Mouse (Mus musculus): ENCODE measurements around the gene Uvrag. TPM values are rescaled to one million over a fixed set of nuclear protein-coding genes. Genes with fewer than 3 reads are reported as not detected.
A peak's percentile ranks its signal among the peaks of the same experiment; 100 is the strongest.

Gene Uvrag
- total and polyA plus RNA-seq, 3 experiments: 15.0 to 19.5 TPM; not detected in 1

DNA sequence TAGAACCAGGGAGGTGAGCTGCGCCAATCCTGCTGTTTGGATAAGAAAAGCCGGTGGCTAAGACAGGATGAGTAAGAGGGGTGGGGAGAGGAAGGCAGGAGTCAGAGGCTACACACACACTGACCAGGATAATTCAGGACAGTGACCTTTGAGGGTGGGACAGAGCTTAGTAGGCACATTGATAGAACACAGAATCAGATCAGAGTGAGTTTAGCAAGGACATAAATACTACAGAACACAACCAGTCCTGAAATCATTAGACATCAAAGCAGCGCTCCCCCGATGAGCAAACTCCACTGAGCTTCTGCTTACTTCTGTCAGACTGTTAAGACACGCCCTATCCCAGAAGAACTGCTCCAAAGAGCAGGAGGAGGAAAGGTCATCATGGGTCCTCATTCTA is 237.1 kb downstream of the Uvrag start:
- Histone ChIP-seq H3K4me3 (ENCODE audit: control insufficient read depth in 1 of 2, insufficient read depth in 1 of 2, low read depth in 2 of 2, low read length in 2 of 2) (no peak overlapping the region), H3K36me3 (ENCODE audit: control insufficient read depth in 1 of 2, insufficient read depth in 2 of 2, low read length in 2 of 2) (no peaks in the 10 kb centered on the region), H3K9me3 (replicated peaks; ENCODE audit: insufficient read depth, low read length) (no peaks in the 10 kb centered on the region), H3K27ac (ENCODE audit: control insufficient read depth, low read depth, low read length) (no peak overlapping the region), H3K79me2 (ENCODE audit: control insufficient read depth, insufficient read depth, low read length, poor library complexity) (no peaks in the 10 kb centered on the region), H3K4me1 (ENCODE audit: control insufficient read depth in 1 of 2, insufficient read depth in 2 of 2, low read length in 2 of 2) (no peaks in the 10 kb centered on the region), H3K9ac (ENCODE audit: control insufficient read depth, low read depth, low read length, poor library complexity, severe bottlenecking) (no peak overlapping the region), H3K27me3 (ENCODE audit: control insufficient read depth in 1 of 2, insufficient read depth in 2 of 2, low read length in 2 of 2) (no peaks in the 10 kb centered on the region)
- TF ChIP-seq ETS1 (IDR thresholded peaks at IDR 0.05; ENCODE audit: low read depth, low read length): no peak
- DNase-seq (ENCODE audit: low read depth, low spot score): no peak

DNA sequence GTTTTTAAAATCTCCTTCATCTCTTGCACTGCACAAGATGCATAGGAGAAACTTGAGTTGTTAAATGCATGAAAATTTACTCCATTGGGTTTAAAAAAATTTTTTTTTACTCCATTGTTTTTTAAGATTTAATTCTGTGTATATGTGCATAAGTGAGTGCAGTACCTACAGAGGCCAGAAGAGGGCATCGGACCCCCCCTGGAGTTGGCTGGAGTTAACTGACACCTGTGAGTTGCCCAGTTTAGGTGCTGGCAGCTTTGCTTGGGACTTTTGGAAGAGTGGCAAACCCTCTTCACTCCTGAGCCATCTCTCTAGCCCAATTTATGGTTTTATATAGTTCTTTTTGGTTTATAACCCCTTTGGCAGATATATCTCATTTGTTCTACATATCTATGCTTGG is 239.8 kb downstream of the Uvrag start:
- TF ChIP-seq SMC3 (IDR thresholded peaks at IDR 0.05; ENCODE audit: low read depth, low read length) (peak; percentile 48), POLR2AphosphoS2 (IDR thresholded peaks at IDR 0.05; ENCODE audit: low read length) (no peak), RAD21 (IDR thresholded peaks at IDR 0.05; ENCODE audit: low read depth, low read length) (peak; percentile 12), CTCF (IDR thresholded peaks at IDR 0.05 in 2 of 3, conservative IDR thresholded peaks at IDR 0.05 in 1 of 3; ENCODE audit: control insufficient read depth in 1 of 3, insufficient read depth in 1 of 3, low read depth in 2 of 3, low read length in 3 of 3, poor library complexity in 1 of 3, severe bottlenecking in 1 of 3) (peak; percentile 51 to 66 (median 63))
- no peaks in the 10 kb centered on the region for H3K4me1 ChIP-seq (ENCODE audit: control insufficient read depth in 1 of 2, insufficient read depth in 2 of 2, low read length in 2 of 2)
- no peaks in the 10 kb centered on the region for H3K79me2 ChIP-seq (ENCODE audit: control insufficient read depth, insufficient read depth, low read length, poor library complexity)
- H3K27ac ChIP-seq (ENCODE audit: control insufficient read depth, low read depth, low read length): no peak overlapping the region
- no peaks in the 10 kb centered on the region for H3K36me3 ChIP-seq (ENCODE audit: control insufficient read depth in 1 of 2, insufficient read depth in 2 of 2, low read length in 2 of 2)
- no peak overlapping the region for H3K4me3 ChIP-seq (ENCODE audit: control insufficient read depth in 1 of 2, insufficient read depth in 1 of 2, low read depth in 2 of 2, low read length in 2 of 2)
- peak; percentile 22 for DNase-seq (ENCODE audit: low read depth, low spot score)
- no peak overlapping the region for H3K9ac ChIP-seq (ENCODE audit: control insufficient read depth, low read depth, low read length, poor library complexity, severe bottlenecking)
- no peaks in the 10 kb centered on the region for H3K9me3 ChIP-seq (replicated peaks; ENCODE audit: insufficient read depth, low read length)
- no peaks in the 10 kb centered on the region for H3K27me3 ChIP-seq (ENCODE audit: control insufficient read depth in 1 of 2, insufficient read depth in 2 of 2, low read length in 2 of 2)

DNA sequence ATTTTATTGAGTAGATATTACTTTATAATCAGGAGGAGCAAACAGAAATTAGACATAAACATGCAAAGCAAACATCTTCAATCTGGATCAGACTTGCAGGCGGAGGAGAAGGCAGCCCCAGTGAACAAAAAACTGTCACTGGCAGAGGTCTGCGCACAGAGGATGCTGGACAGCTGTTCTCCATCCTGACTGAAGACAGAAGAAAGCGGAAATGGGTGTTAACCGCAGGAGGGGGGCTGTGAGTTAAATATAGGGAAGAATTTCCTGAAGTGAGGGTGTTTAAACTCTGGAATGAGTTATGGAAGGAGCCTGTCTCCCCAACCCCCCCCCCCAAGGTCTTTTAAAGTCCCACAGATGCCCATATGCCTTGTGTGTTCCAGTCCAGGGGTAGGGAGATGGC is 241.1 kb downstream of the Uvrag start:
- no peaks in the 10 kb centered on the region for H3K9me3 ChIP-seq (replicated peaks; ENCODE audit: insufficient read depth, low read length)
- no peaks in the 10 kb centered on the region for H3K79me2 ChIP-seq (ENCODE audit: control insufficient read depth, insufficient read depth, low read length, poor library complexity)
- TF ChIP-seq MEF2A (IDR thresholded peaks at IDR 0.05; ENCODE audit: extremely low read depth, insufficient replicate concordance, low read depth, low read length, poor library complexity, severe bottlenecking) (no peak), CHD1 (IDR thresholded peaks at IDR 0.05; ENCODE audit: low read depth, low read length) (no peak), CHD2 (IDR thresholded peaks at IDR 0.05; ENCODE audit: low read length) (no peak), SMC3 (IDR thresholded peaks at IDR 0.05; ENCODE audit: low read depth, low read length) (no peak), ELF1 (IDR thresholded peaks at IDR 0.05; ENCODE audit: low read depth, low read length) (no peak), USF2 (IDR thresholded peaks at IDR 0.05; ENCODE audit: borderline replicate concordance in 1 of 2, insufficient read depth in 1 of 2, low read depth in 1 of 2, low read length in 2 of 2) (no peak), GATA1 (IDR thresholded peaks at IDR 0.05; ENCODE audit: low read depth, low read length) (no peak), E2F4 (IDR thresholded peaks at IDR 0.05; ENCODE audit: borderline replicate concordance, low read depth, low read length) (no peak), NRF1 (IDR thresholded peaks at IDR 0.05; ENCODE audit: insufficient read depth, low read depth, low read length, poor library complexity, severe bottlenecking) (no peak), CTCF (IDR thresholded peaks at IDR 0.05 in 2 of 3, conservative IDR thresholded peaks at IDR 0.05 in 1 of 3; ENCODE audit: control insufficient read depth in 1 of 3, insufficient read depth in 1 of 3, low read depth in 2 of 3, low read length in 3 of 3, poor library complexity in 1 of 3, severe bottlenecking in 1 of 3) (no peak), TAL1 (IDR thresholded peaks at IDR 0.05; ENCODE audit: low read length) (no peak)
- no peak overlapping the region for H3K27ac ChIP-seq (ENCODE audit: control insufficient read depth, low read depth, low read length)
- no peaks in the 10 kb centered on the region for H3K27me3 ChIP-seq (ENCODE audit: control insufficient read depth in 1 of 2, insufficient read depth in 2 of 2, low read length in 2 of 2)
- no peak overlapping the region for H3K4me3 ChIP-seq (ENCODE audit: control insufficient read depth in 1 of 2, insufficient read depth in 1 of 2, low read depth in 2 of 2, low read length in 2 of 2)
- no peaks in the 10 kb centered on the region for H3K4me1 ChIP-seq (ENCODE audit: control insufficient read depth in 1 of 2, insufficient read depth in 2 of 2, low read length in 2 of 2)
- no peaks in the 10 kb centered on the region for H3K36me3 ChIP-seq (ENCODE audit: control insufficient read depth in 1 of 2, insufficient read depth in 2 of 2, low read length in 2 of 2)
- no peak for DNase-seq (ENCODE audit: low read depth, low spot score)
- no peak overlapping the region for H3K9ac ChIP-seq (ENCODE audit: control insufficient read depth, low read depth, low read length, poor library complexity, severe bottlenecking)
